Mouse (Mus musculus): ENCODE data around the gene Ice2.
A peak's percentile ranks its signal among the peaks of the same experiment; 100 is the strongest.

DNA sequence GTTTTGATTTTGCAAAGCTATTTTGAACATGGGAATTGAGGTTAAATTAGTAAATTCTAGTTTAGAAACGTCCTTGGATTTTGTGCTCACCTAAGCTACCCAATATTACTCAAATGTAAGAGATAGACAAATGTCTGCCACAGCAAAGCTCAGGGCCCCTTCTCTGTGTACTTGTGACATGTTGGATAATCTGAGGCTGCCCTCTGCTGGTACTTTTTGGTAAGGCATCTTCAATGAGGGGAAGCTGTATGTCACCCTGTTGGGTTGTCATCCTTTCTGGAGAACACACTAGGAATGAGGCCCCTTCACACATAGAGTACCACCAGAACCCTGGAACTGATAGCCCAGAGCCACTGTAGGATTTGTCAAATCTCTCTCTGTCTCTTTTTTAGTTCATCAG lies 82.6 kb downstream of the Ice2 start:
- peak; percentile 94 for TF ChIP-seq CTCF (IDR thresholded peaks at IDR 0.05; ENCODE audit: low read depth)
- no peak for TF ChIP-seq EP300 (optimal IDR thresholded peaks at IDR 0.05)
